Mouse (Mus musculus): Measurements from ENCODE around the gene Morn5. TPM values are rescaled to one million over a fixed set of nuclear protein-coding genes. Genes with fewer than 3 reads are reported as not detected.

Morn5 gene
- polyA plus RNA-seq, 1 experiment from 2014 or later = 1.1 TPM

DNA sequence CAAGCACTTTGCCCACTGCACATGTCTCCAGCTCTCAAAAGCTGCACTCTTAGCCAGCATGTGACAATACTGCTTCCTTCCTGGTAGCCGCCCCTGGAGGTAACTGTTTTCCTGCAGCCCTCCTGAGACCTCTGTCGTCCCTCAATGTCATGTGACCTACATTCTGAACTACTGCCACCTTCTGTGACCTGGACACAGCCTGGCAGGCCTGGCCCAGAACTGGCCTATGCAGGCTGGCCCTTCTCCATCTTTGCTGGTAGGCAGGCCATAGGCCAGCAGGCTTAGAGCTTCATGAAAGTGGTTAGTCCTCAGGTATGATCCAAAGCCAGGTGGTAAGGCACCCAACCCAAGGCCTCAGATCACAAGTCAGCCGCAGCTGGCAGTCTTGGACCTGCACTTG is 24.5 kb downstream of the Morn5 start:
- Histone ChIP-seq H3K27me3 (0 out of 2 replicates have a peak, but pooled peaks cover 4% of the 10 kb centered on the region), H3K27ac (replicated peaks) (no peak overlapping the region), H3K9ac (replicated peaks) (no peak overlapping the region), H3K4me1 (peaks cover 3% of the 10 kb centered on the region; the same call in 1 of the 2 replicates), H3K9me3 (no peaks in the 10 kb centered on the region), H3K36me3 (no peaks in the 10 kb centered on the region), H3K4me2 (replicated peaks) (no peak overlapping the region), H3K4me3 (no peak overlapping the region)
- WGBS = 73% methylated on average over 3 of the region's 3 CpGs
- no peak for ATAC-seq (ENCODE audit: low FRiP score, low read depth)

DNA sequence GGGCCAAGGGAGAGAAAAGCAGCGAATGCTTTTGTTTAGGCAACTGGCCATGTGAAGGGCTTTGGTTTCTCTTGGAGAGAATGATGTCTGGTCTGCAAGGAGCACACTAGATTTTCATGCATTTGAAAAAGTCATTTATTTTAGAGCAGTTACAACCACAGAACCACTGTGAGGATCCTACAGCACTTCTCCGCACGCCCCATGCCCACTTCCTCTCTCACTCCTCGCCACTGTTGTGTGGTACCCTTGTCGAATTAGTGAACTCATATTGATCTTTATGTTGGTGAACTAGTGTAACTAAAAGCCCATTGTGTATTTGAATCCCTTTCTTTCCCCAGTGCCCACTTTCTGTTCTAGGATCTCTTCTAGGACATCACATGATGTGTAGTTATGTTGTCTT is 26.0 kb downstream of the Morn5 start:
- no peak overlapping the region for H3K4me2 ChIP-seq (replicated peaks)
- H3K9ac ChIP-seq (replicated peaks) = no peak overlapping the region
- H3K36me3 ChIP-seq = no peaks in the 10 kb centered on the region
- peaks cover 12% of the 10 kb centered on the region; the same call in 1 of the 2 replicates for H3K27me3 ChIP-seq
- H3K27ac ChIP-seq (replicated peaks) = no peak overlapping the region
- H3K4me1 ChIP-seq = peaks cover 3% of the 10 kb centered on the region; the same call in 1 of the 2 replicates
- H3K4me3 ChIP-seq = no peak overlapping the region
- ATAC-seq (ENCODE audit: low FRiP score, low read depth) = no peak
- 88% methylated on average over 5 of the region's 5 CpGs for WGBS
- no peaks in the 10 kb centered on the region for H3K9me3 ChIP-seq

DNA sequence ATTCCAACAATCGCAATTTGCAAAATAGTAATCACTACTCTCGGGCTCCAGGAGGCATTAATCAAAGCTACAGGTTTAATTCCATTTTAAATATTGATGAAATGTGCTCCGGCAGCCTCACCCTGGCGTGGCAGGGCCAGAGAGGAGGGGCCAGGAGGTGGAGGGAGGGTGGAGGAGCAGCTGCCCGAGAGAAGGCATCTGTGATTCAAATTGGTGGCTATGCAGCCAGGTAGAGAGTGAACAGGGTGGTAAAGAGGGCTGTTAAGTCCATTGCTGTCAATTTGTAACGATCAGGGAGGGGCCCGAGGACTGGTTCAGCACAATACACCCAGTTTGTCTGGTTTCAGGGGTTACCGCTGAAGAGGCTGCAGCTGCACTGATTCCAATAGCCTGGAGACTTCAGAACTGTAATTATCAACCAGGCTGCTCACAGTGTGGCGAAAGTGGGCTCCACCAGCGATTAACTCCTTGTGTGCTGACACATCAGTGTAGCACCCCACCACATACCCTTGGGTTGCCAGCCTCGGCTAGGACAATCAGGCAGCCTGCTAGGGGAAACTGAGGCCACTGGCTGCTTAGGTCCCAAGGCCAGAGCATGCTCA is 28.0 kb downstream of the Morn5 start:
- H3K36me3 ChIP-seq = no peaks in the 10 kb centered on the region
- H3K9ac ChIP-seq (replicated peaks) = no peak overlapping the region
- no peak overlapping the region for H3K27ac ChIP-seq (replicated peaks)
- H3K9me3 ChIP-seq = no peaks in the 10 kb centered on the region
- peaks cover 11% of the 10 kb centered on the region; the same call in 1 of the 2 replicates for H3K27me3 ChIP-seq
- peaks cover 3% of the 10 kb centered on the region; the same call in 1 of the 2 replicates for H3K4me1 ChIP-seq
- peak overlapping the region; percentile 32 for H3K4me2 ChIP-seq (replicated peaks)
- 29% methylated on average over 11 of the region's 11 CpGs for WGBS
- peak; percentile 58 for ATAC-seq (ENCODE audit: low FRiP score, low read depth)
- H3K4me3 ChIP-seq = no peak overlapping the region

DNA sequence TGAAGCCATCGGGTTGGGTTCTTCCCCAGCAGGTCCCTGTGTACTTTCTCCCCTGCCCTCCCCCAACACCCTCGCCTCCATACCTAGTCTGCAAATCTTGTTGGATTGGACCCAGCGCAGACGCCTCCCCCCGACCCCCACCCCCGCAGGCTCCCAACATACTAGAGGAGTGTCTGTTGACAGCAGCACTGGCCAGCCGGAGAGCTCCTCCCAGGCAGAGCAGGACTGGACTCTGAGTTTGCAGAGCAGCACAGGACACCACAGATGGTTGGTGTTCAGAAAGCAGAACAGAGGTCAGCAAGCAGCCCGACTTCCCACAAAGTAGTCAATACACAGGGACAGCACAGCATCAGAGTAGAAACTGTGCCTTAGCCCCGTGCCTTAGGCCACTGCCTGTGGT is 32.2 kb downstream of the Morn5 start:
- 44% methylated on average over 9 of the region's 9 CpGs for WGBS
- no peak for ATAC-seq (ENCODE audit: low FRiP score, low read depth)
- Histone ChIP-seq H3K27ac (replicated peaks) (no peak overlapping the region), H3K9ac (replicated peaks) (no peak overlapping the region), H3K4me2 (replicated peaks) (no peak overlapping the region), H3K4me1 (peaks cover 3% of the 10 kb centered on the region; the same call in 1 of the 2 replicates), H3K36me3 (no peaks in the 10 kb centered on the region), H3K4me3 (no peak overlapping the region), H3K27me3 (peaks cover 23% of the 10 kb centered on the region), H3K9me3 (no peaks in the 10 kb centered on the region)

DNA sequence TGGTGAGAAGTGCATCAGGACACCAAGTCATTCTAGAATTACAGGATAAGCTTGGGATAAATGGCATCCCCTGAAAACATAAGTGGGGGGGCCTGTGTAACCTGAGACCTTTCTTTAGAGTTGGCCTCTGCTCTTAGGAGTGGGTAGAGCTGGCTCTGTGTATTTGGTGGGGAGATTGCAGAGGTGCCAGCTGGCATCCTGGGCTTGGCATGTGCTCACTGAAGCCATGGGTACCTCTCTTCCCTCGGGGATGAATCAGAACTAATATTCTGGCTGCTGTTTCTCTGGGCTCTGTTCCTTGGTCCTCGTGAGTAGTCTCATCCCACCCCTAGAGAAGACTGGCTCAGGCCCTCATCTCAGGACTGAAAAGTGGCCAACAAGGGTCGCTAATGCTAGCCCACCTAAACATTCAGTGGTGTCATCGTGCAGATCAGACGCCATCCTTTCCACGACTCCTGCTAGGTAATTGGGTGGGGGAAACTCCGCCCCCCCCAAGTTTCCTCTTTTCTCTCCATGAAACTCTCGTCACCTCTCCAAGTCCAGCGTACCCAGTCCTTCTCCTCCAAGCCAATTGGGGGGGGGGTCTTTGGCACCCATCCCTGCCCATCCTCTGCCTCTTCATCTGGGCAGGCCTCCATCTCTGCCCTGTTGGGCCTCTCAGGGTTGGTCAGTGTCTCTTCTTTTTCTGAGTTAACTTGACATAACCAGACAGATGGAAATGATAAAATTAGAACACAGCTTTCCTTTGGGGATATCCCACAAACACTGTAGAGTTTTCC is 33.7 kb downstream of the Morn5 start:
- Histone ChIP-seq H3K27ac (replicated peaks) (no peak overlapping the region), H3K4me2 (replicated peaks) (no peak overlapping the region), H3K9me3 (no peaks in the 10 kb centered on the region), H3K36me3 (no peaks in the 10 kb centered on the region), H3K4me3 (no peak overlapping the region), H3K4me1 (no peaks in the 10 kb centered on the region), H3K27me3 (peaks cover 37% of the 10 kb centered on the region), H3K9ac (replicated peaks) (no peak overlapping the region)
- 84% methylated on average over 9 of the region's 9 CpGs for WGBS
- ATAC-seq (ENCODE audit: low FRiP score, low read depth) = no peak

DNA sequence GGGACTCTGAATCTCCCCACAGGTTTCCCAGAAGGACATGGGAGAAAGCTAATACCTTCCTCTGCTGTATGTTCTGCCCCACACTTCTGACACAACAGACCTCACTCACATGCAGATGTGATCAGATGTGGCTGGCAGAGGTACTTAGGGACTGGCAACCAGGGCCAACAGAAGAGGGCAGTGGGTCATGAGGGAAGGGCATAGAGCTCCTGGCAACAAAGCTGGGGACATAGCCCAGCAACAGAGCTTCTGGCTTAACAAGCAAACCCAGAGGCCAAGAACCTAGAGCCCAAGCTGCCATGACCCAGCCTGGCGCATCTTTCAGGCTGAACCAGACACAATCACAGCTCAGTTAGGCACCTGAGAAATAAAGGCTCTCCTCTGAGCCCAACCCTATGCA is 35.8 kb downstream of the Morn5 start:
- no peak for ATAC-seq (ENCODE audit: low FRiP score, low read depth)
- no peak overlapping the region for H3K4me2 ChIP-seq (replicated peaks)
- H3K9me3 ChIP-seq = no peaks in the 10 kb centered on the region
- H3K9ac ChIP-seq (replicated peaks) = no peak overlapping the region
- H3K36me3 ChIP-seq = no peaks in the 10 kb centered on the region
- H3K4me3 ChIP-seq = no peak overlapping the region
- no peaks in the 10 kb centered on the region for H3K4me1 ChIP-seq
- WGBS = 82% methylated on average over 1 of the region's 1 CpGs
- H3K27me3 ChIP-seq = peaks cover 49% of the 10 kb centered on the region
- H3K27ac ChIP-seq (replicated peaks) = no peak overlapping the region

DNA sequence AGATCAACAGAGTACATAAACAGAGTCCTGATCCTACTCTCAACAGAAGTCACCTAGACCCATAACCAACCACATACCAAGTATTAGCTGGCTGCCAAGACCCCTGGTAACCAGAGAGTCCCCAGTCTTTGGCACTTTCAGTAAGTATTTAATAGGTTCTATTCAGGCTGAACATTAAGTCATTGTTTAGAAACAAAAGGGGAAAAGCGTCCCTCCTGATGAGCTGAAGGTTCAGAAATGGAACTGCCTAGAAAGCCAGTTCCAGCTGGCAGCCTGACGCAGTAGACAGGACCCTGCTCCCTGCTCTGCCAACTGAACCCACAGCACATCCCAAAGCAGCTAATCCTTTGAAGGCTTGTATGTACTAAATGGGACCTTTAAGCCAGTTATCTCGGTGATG is 39.9 kb downstream of the Morn5 start:
- no peak overlapping the region for H3K27ac ChIP-seq (replicated peaks)
- no peak overlapping the region for H3K4me2 ChIP-seq (replicated peaks)
- ATAC-seq (ENCODE audit: low FRiP score, low read depth) = no peak
- no peaks in the 10 kb centered on the region for H3K9me3 ChIP-seq
- H3K4me1 ChIP-seq = peaks cover 16% of the 10 kb centered on the region
- H3K9ac ChIP-seq (replicated peaks) = no peak overlapping the region
- WGBS = 39% methylated on average over 3 of the region's 3 CpGs
- peaks cover 86% of the 10 kb centered on the region for H3K27me3 ChIP-seq
- no peaks in the 10 kb centered on the region for H3K36me3 ChIP-seq
- H3K4me3 ChIP-seq = no peak overlapping the region

DNA sequence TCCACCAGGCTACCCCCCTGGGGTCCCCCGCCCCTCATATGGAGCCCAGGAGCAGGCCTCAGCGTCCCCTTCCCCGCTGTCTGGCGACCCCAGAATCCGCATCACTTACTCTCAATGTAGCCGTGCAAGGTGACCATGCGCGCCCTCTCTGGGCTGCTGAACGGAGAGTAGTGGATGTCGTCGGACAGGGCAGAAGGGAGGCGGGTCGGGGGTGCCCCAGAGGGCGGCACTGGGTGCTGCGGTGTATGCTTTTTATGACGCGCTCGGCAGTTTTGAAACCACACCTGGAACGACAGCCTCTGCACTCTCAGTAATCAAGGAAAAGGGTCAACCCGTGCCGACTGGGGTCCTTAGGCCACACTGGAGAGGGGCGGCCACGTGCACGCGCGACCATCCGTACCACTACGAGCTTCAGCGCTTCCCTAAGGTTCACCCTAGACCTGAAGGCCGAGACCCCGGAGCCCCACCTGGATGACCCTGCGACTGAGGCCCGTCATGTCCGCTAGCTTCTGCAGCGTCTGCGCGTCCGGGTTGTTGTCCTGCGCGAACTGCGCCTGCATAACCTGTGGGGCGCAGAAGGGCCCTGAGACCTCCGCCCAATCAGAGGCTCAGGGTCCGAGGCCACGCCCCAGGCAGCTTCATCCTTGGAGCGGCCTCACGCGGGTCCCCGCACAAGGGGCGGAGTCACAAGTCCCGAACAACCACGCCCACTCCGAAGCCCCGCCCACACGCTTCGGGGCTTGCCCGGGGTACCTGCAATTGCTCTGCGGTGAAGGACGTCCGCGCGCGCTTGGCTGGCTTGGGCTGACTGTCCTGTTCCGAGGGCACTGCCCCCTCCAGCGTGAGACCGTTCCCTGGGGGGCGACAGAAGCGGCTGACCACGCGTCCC is 41.8 kb downstream of the Morn5 start:
- no peaks in the 10 kb centered on the region for H3K36me3 ChIP-seq
- peak overlapping the region; percentile 24; the same call in 1 of the 2 replicates for H3K9ac ChIP-seq (replicated peaks)
- H3K9me3 ChIP-seq = no peaks in the 10 kb centered on the region
- WGBS = 2% methylated on average over 70 of the region's 70 CpGs
- peak overlapping the region; percentile 47 for H3K4me3 ChIP-seq
- peak overlapping the region; percentile 73 for H3K4me2 ChIP-seq (replicated peaks)
- H3K27me3 ChIP-seq = peaks cover 97% of the 10 kb centered on the region
- peaks cover 16% of the 10 kb centered on the region for H3K4me1 ChIP-seq
- no peak overlapping the region for H3K27ac ChIP-seq (replicated peaks)
- ATAC-seq (ENCODE audit: low FRiP score, low read depth) = peak; percentile 89

DNA sequence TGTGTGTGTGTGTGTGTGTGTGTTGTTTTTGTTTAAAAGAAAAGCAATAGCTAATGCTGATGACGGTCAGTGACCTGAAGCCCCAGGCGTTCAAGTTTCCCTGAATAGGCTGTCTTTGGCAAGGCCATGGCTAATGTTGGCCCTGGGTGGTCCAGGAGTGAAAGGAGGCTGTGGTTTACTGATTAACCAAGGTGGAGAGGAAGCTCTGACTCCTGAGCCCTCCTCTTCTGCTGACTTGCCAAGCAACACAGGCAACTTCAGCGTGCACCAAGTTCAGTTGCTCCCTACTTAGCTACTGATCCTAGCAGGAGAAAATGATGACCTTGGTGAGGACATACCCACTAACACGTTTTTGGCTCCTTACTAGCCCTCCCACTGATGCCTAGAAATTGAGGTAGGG is 43.5 kb downstream of the Morn5 start:
- no peak overlapping the region for H3K9ac ChIP-seq (replicated peaks)
- 0% methylated on average over 4 of the region's 4 CpGs for WGBS
- no peaks in the 10 kb centered on the region for H3K36me3 ChIP-seq
- H3K9me3 ChIP-seq = no peaks in the 10 kb centered on the region
- no peak overlapping the region for H3K4me3 ChIP-seq
- H3K27ac ChIP-seq (replicated peaks) = no peak overlapping the region
- H3K4me1 ChIP-seq = peaks cover 16% of the 10 kb centered on the region
- ATAC-seq (ENCODE audit: low FRiP score, low read depth) = no peak
- peaks cover 98% of the 10 kb centered on the region for H3K27me3 ChIP-seq
- no peak overlapping the region for H3K4me2 ChIP-seq (replicated peaks)

DNA sequence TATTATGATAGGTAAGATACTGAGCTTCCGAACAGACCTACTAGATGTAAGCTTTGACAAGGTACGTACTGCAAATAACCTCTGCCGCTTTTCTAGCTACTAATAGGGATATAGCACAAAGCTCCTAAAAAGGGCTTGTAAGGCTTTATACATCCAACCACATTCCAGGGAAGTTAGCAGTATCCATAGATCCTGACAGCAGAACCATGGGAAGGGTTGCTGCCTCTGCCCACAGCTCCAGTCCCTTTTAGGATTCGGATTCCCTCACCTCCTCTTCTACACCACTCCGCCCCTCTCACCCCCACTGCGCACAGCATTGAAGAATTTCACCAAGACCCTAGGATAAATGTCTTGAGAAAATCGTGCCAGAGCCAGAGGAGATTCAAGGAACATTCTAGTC is 44.0 kb downstream of the Morn5 start:
- no peak overlapping the region for H3K9ac ChIP-seq (replicated peaks)
- no peak overlapping the region for H3K27ac ChIP-seq (replicated peaks)
- no peak overlapping the region for H3K4me2 ChIP-seq (replicated peaks)
- ATAC-seq (ENCODE audit: low FRiP score, low read depth) = no peak
- H3K4me1 ChIP-seq = peaks cover 16% of the 10 kb centered on the region
- no peaks in the 10 kb centered on the region for H3K9me3 ChIP-seq
- 10% methylated on average over 7 of the region's 7 CpGs for WGBS
- H3K4me3 ChIP-seq = no peak overlapping the region
- H3K27me3 ChIP-seq = peaks cover 99% of the 10 kb centered on the region
- no peaks in the 10 kb centered on the region for H3K36me3 ChIP-seq

DNA sequence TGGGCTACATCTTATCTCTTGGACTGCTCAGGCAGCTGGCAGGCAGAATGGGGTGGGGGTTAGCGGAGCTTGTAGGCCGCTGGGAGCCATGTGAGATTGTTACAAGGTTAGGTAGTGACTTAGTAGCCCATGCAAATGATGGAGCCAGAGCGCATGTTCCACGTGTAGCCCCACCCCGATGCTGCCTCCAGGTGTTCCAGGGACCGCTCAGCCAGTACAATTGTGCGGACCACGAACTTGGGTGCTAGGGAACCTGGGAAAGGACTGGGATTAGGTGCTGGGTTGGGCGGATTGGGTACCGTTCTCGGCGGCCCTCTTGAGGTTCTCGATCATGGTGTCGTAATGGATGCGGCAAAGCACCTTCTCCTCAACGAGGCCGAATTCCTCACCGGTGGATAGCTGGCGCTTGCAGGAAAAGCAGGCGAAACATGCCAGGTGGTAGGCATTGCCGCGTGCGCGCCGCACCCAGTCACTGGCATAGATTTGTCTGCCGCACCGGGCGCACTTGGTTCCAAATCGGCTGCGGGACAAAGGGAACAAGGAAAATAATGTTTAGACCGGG is 44.7 kb downstream of the Morn5 start:
- Histone ChIP-seq H3K27ac (replicated peaks) (no peak overlapping the region), H3K36me3 (no peaks in the 10 kb centered on the region), H3K9me3 (no peaks in the 10 kb centered on the region), H3K4me1 (peaks cover 16% of the 10 kb centered on the region), H3K4me3 (no peak overlapping the region), H3K4me2 (replicated peaks) (no peak overlapping the region), H3K9ac (replicated peaks) (no peak overlapping the region), H3K27me3 (peaks cover 100% of the 10 kb centered on the region)
- no peak for ATAC-seq (ENCODE audit: low FRiP score, low read depth)
- 2% methylated on average over 31 of the region's 31 CpGs for WGBS

Measured in midbrain, embryonic 12.5 days (tissue).